Mouse (Mus musculus): ENCODE measurements around the gene Sdsl. TPM values are rescaled to one million over a fixed set of nuclear protein-coding genes. Genes with fewer than 3 reads are reported as not detected.
A peak's percentile ranks its signal among the peaks of the same experiment; 100 is the strongest.
"Not testable (repeated sequence)": the region's sequence is repeated elsewhere in the genome, so short reads cannot be mapped to it uniquely, and the experiment has no call there.

The Sdsl gene
- total RNA-seq, 2 experiments from 2014 or later: 7.9 to 8.5 TPM

GRCm38 (mm10) chr5:120505368-120505767, 32.8 kb upstream of the Sdsl start:
- TF ChIP-seq CTCF (conservative IDR thresholded peaks at IDR 0.05): peak; percentile 98
- Histone ChIP-seq H3K4me3 (peak overlapping the region; percentile 13; the same call in 1 of the 2 replicates), H3K27ac (no peak overlapping the region)
- peak; percentile 45 to 75 for DNase-seq (ENCODE audit: low spot score in 2 of 2)

GRCm38 (mm10) chr5:120503144-120503795, 30.7 kb upstream of the Sdsl start, which contains the start of gene Plbd2:
Gene Plbd2, minus strand, starts transcription at chr5:120503625.
- TF ChIP-seq CTCF (conservative IDR thresholded peaks at IDR 0.05): no peak
- peak; percentile 75 to 77 for DNase-seq (ENCODE audit: low spot score in 2 of 2)
- Histone ChIP-seq H3K27ac (peak within 1 kb of the TSS; percentile 90), H3K4me3 (peak within 1 kb of the TSS; percentile 97)

- no peak for TF ChIP-seq CTCF (conservative IDR thresholded peaks at IDR 0.05)
- Histone ChIP-seq H3K27ac (peak overlapping the region; percentile 90), H3K4me3 (peak overlapping the region; percentile 97)
- no peak for DNase-seq (ENCODE audit: low spot score in 2 of 2)
These were observed 30.1 kb upstream of the Sdsl start for GRCm38 (mm10) chr5:120502675-120503143.

DNA sequence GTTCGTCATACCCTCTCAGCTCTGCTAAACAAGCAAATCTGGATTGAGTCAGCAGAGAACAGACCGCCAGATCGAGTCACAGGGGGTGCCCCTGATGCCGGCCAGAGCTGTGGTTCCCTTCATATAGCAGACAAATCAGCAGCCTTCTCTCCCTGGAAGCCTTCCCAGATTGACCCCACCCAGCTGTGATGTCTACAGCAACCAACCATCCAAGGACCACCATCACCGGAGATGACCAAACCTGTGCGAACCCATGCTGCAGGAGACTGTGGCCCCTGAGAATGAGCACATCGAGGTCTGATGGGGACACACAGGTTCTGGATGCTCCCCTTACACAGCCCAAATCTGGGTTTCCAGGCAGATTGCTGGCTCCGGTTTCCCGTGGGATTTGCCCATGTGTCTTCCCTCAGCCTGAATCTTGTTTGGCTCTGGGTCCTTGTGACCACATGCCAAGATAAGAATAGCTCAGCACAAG, 29.6 kb upstream of the Sdsl start:
- peak overlapping the region; percentile 90 for H3K27ac ChIP-seq
- TF ChIP-seq CTCF (conservative IDR thresholded peaks at IDR 0.05): no peak
- DNase-seq (ENCODE audit: low spot score in 2 of 2): peak; percentile 58 to 62
- peak overlapping the region; percentile 97 for H3K4me3 ChIP-seq

- not testable (repeated sequence) for DNase-seq (ENCODE audit: low spot score in 2 of 2); H3K27ac ChIP-seq; H3K4me3 ChIP-seq
- TF ChIP-seq CTCF (conservative IDR thresholded peaks at IDR 0.05): peak; percentile 65
These were observed 28.0 kb upstream of the Sdsl start for GRCm38 (mm10) chr5:120500609-120501008.

DNA sequence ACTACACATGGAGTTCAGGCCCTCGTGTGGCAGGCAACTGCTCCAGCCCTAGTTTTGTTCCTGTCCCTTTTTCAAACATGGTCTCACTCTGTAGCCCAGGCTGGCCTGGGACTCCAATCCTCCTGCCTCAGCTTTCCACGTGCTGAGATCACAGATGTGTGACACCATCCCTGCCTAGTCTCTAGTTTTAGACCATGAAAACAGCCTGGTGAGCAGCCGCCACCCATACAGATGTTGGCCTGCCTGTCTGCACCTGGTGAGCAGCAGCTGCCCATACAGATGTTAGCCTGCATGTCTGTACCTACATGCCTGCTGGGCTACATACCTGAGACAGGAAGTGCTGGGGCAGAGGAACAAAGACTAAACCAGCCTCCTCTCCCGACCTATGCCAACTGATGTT, 26.6 kb upstream of the Sdsl start:
- H3K4me3 ChIP-seq: no peak overlapping the region
- no peak for TF ChIP-seq CTCF (conservative IDR thresholded peaks at IDR 0.05)
- H3K27ac ChIP-seq: no peak overlapping the region
- no peak for DNase-seq (ENCODE audit: low spot score in 2 of 2)

- TF ChIP-seq CTCF (conservative IDR thresholded peaks at IDR 0.05): no peak
- H3K4me3 ChIP-seq: no peak overlapping the region
- H3K27ac ChIP-seq: no peak overlapping the region
- DNase-seq (ENCODE audit: low spot score in 2 of 2): no peak
These were observed 24.5 kb upstream of the Sdsl start for GRCm38 (mm10) chr5:120497071-120497470.

DNA sequence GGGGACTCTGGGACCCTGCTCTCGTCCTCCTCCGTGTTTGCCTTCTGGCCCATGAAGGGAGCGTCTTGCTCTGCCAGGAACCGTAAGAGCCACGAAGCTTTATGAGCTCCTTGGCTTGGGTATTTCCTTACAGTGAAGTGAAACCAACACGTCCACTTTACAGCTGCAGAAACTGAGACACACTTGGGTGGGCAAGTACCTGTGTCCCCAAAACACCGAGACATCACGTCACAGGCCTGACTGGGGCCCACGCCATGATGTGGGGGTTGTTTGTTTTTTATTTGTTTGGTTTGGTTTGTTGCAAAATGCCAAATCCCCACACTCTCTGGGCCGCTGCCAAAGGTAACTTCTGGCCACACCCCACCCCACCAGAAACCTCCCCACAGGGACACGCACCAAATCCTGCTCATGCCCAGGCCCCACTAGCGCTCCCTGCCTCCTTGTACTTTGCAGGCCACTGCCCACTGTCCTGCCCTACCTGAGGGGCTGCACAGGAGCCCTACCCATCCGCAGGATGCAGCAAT, 23.2 kb upstream of the Sdsl start:
- TF ChIP-seq CTCF (conservative IDR thresholded peaks at IDR 0.05): no peak
- Histone ChIP-seq H3K4me3 (no peak overlapping the region), H3K27ac (peak overlapping the region; percentile 79)
- DNase-seq (ENCODE audit: low spot score in 2 of 2): no peak

GRCm38 (mm10) chr5:120495064-120495702, 22.6 kb upstream of the Sdsl start:
- TF ChIP-seq CTCF (conservative IDR thresholded peaks at IDR 0.05): no peak
- DNase-seq (ENCODE audit: low spot score in 2 of 2): peak in 1 of 2 experiments; percentile 41
- Histone ChIP-seq H3K27ac (peak overlapping the region; percentile 79), H3K4me3 (no peak overlapping the region)

DNA sequence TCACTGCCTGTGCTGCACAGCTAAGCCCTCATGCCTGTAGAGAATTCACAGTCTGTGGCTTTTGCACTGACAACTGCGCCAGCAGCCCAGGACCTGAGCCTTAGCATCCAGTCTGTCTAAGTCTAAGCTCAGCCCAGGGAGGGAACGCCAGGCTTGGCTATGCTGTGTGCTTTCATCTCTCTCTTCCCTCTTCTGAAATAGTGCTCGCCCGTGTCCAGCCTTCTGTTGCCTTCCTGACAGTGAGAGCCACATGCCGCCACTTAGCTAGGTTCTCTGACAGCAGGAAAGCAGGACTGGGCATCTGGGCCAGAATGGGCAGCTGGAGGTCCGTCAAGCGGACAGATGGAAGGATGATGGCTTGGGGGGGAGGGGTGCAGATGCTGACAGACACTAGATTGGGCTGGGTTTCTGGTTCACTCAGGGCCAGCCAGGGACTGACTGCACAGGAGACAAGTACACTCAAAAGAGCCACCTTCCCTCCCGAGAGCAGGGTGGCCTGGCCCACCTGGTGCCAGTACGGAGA, 21.3 kb upstream of the Sdsl start:
- Histone ChIP-seq H3K4me3 (no peak overlapping the region), H3K27ac (peak overlapping the region; percentile 79)
- TF ChIP-seq CTCF (conservative IDR thresholded peaks at IDR 0.05): no peak
- DNase-seq (ENCODE audit: low spot score in 2 of 2): no peak

GRCm38 (mm10) chr5:120493440-120493839, 20.8 kb upstream of the Sdsl start:
- peak; percentile 34 to 63 for DNase-seq (ENCODE audit: low spot score in 2 of 2)
- H3K27ac ChIP-seq: peak overlapping the region; percentile 79; the same call in 1 of the 2 replicates
- H3K4me3 ChIP-seq: no peak overlapping the region

DNA sequence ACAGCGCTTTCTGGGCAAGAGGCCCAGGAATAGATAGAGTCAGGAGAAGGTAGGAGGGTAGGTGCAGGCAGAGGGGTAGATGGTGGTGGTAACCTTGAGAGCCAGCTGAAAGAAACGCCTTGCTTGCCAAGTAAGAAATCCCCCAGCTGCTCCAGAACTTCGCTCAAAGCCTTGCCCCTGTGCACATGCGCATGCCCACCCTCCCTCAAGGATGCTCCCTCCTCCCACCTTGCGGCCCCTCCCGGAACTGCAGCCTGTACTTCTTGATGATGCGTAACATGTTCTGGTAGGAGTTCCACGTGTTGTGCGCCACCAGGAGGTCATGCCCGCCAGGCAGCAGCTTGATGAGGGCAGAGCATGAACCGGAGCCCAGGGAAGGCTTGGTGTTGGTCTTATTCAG, 19.8 kb upstream of the Sdsl start:
- peak in 1 of 2 experiments; percentile 58 for DNase-seq (ENCODE audit: low spot score in 2 of 2)
- H3K4me3 ChIP-seq: no peak overlapping the region
- peak; percentile 67 for TF ChIP-seq CTCF (conservative IDR thresholded peaks at IDR 0.05)
- peak overlapping the region; percentile 23; the same call in 1 of the 2 replicates for H3K27ac ChIP-seq

More at GRCm38 (mm10) chr5:120493440-120493839, 20.8 kb upstream of the Sdsl start:
- no peak for TF ChIP-seq CTCF (conservative IDR thresholded peaks at IDR 0.05)

- Histone ChIP-seq H3K27ac (peak overlapping the region; percentile 83), H3K4me3 (no peak overlapping the region)
- TF ChIP-seq CTCF (conservative IDR thresholded peaks at IDR 0.05): no peak
- DNase-seq (ENCODE audit: low spot score in 2 of 2): peak; percentile 47 to 69
These were observed 18.1 kb upstream of the Sdsl start for GRCm38 (mm10) chr5:120490679-120491192.

Measured in layer of hippocampus, adult 2 months (tissue).